Mouse (Mus musculus) left cerebral cortex, adult 9 months (tissue): ENCODE results near the gene Snx13.
A peak's percentile ranks its signal among the peaks of the same experiment; 100 is the strongest.

Experiments used
- DNase-seq, 2 experiments: peaks; one replicate each; pipeline ENCODE4 v3.0.0; 2022; ENCODE audit warnings: low spot score in 2 of 2

Gene Snx13

GRCm38 (mm10) chr12:35047320-35048225 is 587 bp downstream of the Snx13 start:
- peak in 1 of 2 experiments; percentile 44 for DNase-seq

DNA sequence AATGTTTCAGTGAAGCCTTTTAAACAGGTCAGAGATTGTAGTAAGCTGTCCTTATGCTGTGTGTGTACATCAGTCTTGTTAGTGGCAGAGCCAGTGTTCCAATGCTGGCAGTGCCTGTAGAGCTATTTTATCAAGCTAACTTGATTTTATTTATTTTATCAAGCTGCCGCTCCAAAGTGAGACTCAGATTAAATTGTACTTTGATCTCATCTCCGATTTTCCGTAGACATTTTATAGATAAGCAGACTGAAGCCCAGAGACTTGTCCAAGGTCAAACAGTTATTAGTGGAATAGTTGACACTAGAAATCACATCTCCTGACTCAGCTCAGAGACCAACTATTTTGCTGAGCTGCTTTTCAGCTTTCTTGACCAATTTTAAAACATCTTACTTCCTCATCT is 1.9 kb downstream of the Snx13 start:
- no peak for DNase-seq

DNA sequence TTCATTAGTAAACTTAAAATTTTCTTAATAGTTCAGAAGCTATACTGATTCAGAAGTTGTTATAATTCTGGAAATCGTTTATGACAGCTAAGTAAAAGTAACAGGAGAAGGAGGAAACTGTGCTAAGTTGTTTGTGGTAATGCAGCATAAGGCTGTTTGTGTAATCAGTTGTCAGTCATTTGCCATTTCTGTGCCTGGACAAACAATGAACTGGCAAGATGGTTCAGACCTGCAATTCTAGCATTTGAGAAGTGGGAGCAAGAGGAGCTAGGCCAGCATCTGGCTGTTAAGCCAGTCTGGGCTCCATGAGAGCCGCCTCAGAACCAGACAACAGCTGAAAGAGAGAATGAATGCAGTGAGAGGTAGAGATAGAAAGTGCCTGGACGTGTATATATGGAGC is 3.5 kb downstream of the Snx13 start:
- DNase-seq, result no peak

GRCm38 (mm10) chr12:35050964-35051758 is 4.2 kb downstream of the Snx13 start:
- no peak for DNase-seq

GRCm38 (mm10) chr12:35054420-35054819 is 7.4 kb downstream of the Snx13 start:
- DNase-seq, result no peak

- no peak for DNase-seq
Measured at GRCm38 (mm10) chr12:35055114-35056095, 8.4 kb downstream of the Snx13 start.

DNA sequence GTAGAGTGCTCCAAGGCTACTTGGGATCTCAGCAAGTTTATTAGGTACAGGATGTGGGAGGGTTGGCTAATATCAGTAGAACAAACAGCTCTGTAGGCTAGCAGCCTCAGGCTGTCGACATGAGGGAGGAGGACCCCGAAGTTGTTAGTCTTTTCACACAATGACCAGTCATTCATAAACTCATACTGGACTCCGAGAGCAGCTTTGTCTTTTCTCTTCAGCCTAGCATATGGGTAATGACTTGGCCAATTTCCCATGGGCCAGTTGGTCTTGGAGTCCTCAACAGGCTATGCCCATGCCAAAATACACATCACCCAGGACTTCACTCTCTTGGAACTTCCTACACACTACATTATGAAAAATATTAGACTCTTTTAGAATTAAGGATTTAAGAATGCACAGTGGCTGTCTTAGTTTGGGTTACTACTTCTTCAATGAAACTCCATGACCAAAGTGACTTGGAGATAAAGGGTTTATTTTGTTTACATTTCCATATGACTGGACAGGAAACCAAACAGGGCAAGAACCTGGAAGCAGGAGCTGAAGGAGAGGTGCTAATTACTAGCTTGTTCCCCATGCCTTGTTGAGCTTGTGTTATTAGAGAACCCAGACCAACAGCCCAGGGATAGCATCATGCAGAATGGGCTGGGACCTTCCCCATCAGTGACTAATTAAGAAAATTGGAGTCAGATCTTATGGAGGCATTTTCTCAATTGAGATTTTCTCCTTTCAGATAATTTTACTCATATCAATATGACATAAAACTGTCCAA is 16.9 kb downstream of the Snx13 start:
- DNase-seq, result no peak

- no peak for DNase-seq
Measured at GRCm38 (mm10) chr12:35067621-35068020, 20.6 kb downstream of the Snx13 start.

DNA sequence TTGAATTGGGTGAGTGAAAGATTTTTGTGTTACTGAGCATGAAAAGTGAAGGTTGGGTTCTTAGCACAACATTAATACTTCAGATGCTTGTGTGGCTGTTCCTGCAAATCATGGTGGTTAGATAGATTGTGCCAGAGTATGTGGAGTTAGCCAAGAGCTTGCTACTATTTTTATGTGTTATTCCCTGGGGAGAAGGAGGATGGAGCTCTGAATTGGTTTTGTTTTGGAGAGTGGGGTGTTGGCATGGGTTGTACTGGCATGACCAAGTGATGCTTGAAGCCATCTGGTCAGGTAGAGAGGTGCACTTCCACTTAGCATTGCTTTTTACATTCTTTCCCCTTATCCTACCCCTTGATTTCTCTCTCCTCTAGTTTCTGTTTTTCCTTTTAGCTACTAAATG is 24.4 kb downstream of the Snx13 start:
- DNase-seq, result peak in 1 of 2 experiments; percentile 13

GRCm38 (mm10) chr12:35072178-35072577 is 25.2 kb downstream of the Snx13 start:
- DNase-seq, result no peak

DNA sequence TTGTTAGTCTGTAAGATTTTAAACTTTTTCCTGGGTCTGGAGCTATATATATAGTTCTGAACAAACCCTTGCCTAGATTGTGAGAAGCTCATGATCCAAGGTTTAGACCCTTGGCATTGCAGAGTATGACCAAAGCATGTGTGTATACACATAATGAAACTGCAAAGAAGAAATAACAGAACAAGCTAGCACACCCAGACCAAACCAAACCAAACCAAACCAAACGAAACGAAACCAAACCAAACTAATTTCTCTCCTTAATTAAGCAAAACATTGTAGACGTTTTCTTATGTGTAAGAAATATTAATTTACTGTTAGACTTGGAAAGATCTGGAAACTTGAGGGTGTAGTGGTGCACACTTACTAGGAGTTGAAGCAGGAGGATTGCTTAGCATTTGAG is 29.0 kb downstream of the Snx13 start:
- no peak for DNase-seq

- no peak for DNase-seq
Measured at GRCm38 (mm10) chr12:35123549-35123948, 76.6 kb downstream of the Snx13 start.

- no peak for DNase-seq
Measured at GRCm38 (mm10) chr12:35153186-35153585, 106.2 kb downstream of the Snx13 start.

GRCm38 (mm10) chr12:35154149-35154548 is 107.2 kb downstream of the Snx13 start:
- DNase-seq, result no peak

DNA sequence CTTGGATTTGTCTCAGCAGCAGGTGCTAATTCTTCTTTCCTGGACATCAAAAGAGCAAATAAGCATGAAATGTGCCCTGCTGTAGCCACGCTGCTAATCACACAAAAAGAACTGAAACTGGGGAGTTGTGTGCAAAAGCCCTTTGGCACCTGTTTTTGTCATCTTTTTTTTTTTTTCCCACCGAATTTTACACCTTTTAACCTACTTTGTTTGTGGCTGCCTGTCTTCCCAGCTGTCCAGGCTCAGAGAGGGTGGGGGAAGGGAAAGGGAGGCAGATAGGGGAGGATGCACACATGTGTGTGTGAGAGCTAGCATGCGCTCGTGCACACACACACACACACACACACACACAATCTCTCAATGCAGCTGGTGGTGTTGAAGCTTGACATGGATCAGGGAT is 110.3 kb downstream of the Snx13 start:
- no peak for DNase-seq

DNA sequence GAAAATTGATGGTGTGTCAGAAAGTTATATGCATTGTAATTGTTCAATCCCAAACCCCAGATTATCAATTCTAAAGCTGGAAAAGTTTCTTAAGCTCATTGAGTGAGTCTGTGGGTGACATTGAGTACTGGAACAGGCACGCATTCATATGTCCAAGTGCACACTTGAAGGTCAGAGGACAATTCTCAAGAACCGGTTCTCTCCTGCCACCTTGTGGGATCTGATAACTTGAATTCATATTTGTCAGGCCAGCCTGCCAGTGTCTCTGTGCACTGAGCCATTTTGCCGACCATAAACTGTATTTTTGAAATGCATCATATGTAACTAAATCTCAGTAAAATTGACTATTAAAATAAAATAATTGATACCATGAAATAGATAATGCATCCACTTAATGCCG is 114.7 kb downstream of the Snx13 start:
- no peak for DNase-seq

DNA sequence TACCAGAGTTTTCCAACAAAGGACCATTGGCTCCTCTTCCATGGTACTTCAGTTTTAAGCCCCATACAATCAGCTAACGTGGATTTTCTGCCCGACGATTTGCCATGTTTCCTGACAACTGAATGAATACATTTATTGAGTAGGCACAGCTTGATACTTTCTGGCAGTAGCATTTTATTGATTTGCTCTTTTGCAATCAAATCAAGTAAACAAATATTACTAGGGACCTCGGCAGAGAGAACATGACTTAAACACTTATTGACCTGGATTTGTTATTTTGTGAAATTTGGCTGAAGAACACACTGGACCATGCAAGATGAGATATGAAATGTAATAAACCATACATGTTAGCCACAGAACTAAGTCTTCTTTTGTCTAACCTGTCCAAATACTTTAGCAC is 123.3 kb downstream of the Snx13 start:
- no peak for DNase-seq

DNA sequence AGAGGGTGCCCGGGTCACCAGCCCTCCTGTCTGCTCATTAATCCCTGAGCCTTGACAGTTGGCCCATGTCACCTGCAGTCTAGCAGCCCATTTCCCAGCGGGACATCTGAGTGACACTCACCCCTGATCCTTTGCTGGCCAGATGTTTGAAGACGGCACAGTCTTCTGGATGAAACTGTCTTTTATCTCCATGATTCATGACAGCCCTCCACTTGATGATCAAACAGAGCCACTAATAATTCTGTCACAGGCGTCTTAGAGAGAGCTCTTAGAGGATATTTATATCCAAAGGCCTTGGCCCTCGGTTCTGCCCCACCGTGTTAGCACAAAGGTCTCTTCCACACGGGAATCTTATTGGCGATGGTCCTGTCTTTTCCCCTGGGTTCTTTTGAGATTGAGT is 129.0 kb downstream of the Snx13 start:
- DNase-seq, result no peak

DNA sequence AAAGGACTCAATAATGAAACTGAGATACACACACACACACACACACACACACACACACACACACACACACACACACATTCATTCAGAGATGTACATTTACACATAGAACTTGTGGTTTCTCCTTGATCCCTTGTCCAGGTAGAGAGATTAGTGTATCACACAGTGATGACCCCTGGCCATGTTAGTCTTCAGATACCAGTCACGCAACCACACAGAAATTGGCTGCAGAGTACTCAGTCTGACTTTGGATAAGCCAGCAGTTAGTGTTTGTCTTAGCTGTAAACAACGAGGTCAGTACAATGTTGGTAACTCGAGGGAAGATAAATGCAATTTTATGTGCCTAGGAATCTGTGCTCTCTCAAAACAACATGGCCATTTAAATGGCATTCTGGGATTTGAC is 129.6 kb downstream of the Snx13 start:
- DNase-seq, result no peak

DNA sequence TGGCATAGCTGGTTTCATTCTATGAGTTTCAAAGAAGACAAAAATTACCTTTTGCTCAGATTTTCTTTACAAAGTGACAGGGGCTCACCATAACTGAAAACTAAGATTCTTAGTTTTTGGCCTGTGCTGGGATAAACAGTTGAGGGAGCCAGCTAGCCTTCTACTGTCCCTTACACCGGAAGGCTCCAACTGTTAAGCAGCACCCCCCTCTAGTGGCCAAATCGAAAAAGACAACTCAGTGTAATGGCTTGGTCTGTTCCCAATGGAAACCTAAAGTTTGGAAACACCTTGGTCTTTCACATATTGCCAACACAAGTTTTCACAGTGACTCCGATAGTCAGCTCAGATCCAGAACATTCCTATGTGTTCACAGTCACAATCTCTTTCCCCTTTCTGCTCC is 135.7 kb downstream of the Snx13 start:
- DNase-seq, result peak in 1 of 2 experiments; percentile 86

DNA sequence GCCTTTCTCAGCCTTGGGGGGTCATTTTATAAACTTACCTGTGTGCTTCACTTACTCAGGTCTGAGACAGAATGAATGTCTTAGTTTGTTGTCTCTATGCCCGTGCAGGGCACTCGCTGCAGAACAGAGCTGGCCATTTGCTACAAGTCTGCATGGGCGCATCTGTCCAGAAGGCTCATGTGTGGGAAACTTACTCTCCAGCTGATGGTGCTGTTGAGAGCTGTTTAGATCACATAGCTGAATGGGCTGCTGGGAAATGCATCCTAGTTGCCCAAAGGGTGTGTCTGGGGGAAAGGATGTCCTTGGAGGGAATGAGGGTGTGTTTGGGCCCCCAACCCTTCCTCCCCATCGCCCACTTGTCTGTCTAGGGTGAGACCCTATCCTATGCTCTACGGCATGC is 137.3 kb downstream of the Snx13 start:
- DNase-seq, result no peak
